Mouse (Mus musculus): Measurements from ENCODE around the gene St13. TPM values are rescaled to one million over a fixed set of nuclear protein-coding genes. Genes with fewer than 3 reads are reported as not detected.

Gene St13
- polyA plus RNA-seq, 1 experiment from 2014 or later, result 62.6 TPM

DNA sequence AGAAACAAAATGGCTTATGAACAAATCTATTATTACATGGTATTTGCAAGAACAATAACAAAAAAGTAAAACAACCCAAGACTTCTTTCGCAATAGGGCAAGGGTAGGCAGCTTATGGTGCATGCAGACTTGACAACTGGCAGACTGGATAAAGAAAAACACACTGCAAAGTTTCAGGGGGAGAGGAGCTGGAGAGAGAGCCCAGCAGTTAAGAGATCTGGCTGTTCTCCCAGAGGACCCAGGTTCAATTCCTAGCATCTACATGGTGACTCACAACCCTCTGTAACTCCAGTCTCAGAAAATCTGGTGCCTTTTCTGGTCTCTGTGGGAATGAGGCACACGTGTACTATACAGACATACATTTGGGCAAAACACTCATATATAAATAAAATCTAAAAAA lies 58.5 kb downstream of the St13 start:
- Histone ChIP-seq H3K4me1 (ENCODE audit: insufficient read depth) (peaks cover 29% of the 10 kb centered on the region), H3K4me2 (ENCODE audit: low read depth, low read length) (no peak overlapping the region), H3K27me3 (ENCODE audit: insufficient read depth, low read length) (no peaks in the 10 kb centered on the region), H3K9me3 (ENCODE audit: low read length) (no peaks in the 10 kb centered on the region), H3K9ac (replicated peaks) (no peak overlapping the region), H3K36me3 (replicated peaks; ENCODE audit: insufficient read depth, low read length) (peaks cover 18% of the 10 kb centered on the region), H3K27ac (ENCODE audit: low read depth) (no peak overlapping the region), H3K4me3 (ENCODE audit: low read depth, low read length) (no peak overlapping the region)
- ATAC-seq (no peak), DNase-seq (no peak)
- 83% methylated on average over 2 of the region's 2 CpGs for WGBS (ENCODE audit: insufficient replicate concordance)
- TF ChIP-seq CTCF (IDR thresholded peaks at IDR 0.05; ENCODE audit: low read depth), result no peak
- no peak for TF ChIP-seq EP300 (IDR thresholded peaks at IDR 0.05; ENCODE audit: low read depth)

DNA sequence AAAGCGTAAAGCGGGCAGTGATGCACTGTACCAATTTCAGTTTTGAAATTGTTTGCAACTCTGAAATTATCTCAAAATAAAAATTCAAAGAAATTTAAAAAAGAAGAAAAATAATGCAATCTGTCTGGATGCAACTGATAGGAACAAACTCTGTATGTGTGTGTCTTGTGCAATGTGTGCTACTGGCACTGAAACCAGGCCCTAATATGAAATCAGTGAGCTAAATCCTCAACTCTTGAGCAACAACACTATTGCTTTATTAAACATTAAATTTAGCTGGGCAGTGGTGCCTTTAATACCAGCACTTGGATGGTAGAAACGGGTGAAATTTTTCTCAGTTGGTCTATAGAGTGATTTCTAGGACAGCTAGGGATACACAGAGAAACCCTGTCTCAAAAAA lies 60.7 kb downstream of the St13 start:
- DNase-seq (no peak), ATAC-seq (peak; percentile 56; the same call in 1 of the 2 replicates)
- no peak overlapping the region for H3K9ac ChIP-seq (replicated peaks)
- no peaks in the 10 kb centered on the region for H3K9me3 ChIP-seq (ENCODE audit: low read length)
- 83% methylated on average over 3 of the region's 3 CpGs for WGBS (ENCODE audit: insufficient replicate concordance)
- peaks cover 19% of the 10 kb centered on the region for H3K4me1 ChIP-seq (ENCODE audit: insufficient read depth)
- peaks cover 28% of the 10 kb centered on the region for H3K36me3 ChIP-seq (replicated peaks; ENCODE audit: insufficient read depth, low read length)
- no peak overlapping the region for H3K4me3 ChIP-seq (ENCODE audit: low read depth, low read length)
- H3K4me2 ChIP-seq (ENCODE audit: low read depth, low read length), result no peak overlapping the region
- no peak for TF ChIP-seq EP300 (IDR thresholded peaks at IDR 0.05; ENCODE audit: low read depth)
- TF ChIP-seq CTCF (IDR thresholded peaks at IDR 0.05; ENCODE audit: low read depth), result no peak
- no peak overlapping the region for H3K27ac ChIP-seq (ENCODE audit: low read depth)
- no peaks in the 10 kb centered on the region for H3K27me3 ChIP-seq (ENCODE audit: insufficient read depth, low read length)

DNA sequence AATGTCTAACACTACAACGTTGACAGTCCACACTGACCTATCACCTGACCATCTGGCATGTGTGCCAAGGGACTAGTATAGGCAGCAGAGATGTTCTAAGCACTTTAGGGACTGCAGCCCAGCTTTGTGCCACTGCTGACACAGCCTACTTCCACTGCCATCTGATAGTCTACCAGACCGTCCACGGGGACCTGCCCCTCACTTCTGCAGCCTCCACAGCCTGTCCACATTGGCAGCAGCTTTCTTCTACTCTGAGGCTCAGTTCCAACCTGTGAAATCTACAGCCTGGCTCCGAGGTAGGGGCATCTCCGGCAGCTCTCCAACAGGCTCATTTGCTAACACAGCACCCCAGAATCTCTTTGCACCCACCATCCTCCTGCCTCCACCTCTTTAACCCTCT lies 63.4 kb downstream of the St13 start:
- H3K4me1 ChIP-seq (ENCODE audit: insufficient read depth), result peaks cover 5% of the 10 kb centered on the region; the same call in 1 of the 2 replicates
- H3K9ac ChIP-seq (replicated peaks), result no peak overlapping the region
- ATAC-seq, result no peak
- no peak overlapping the region for H3K4me3 ChIP-seq (ENCODE audit: low read depth, low read length)
- H3K27me3 ChIP-seq (ENCODE audit: insufficient read depth, low read length), result no peaks in the 10 kb centered on the region
- 77% methylated on average over 5 of the region's 5 CpGs for WGBS (ENCODE audit: insufficient replicate concordance)
- H3K9me3 ChIP-seq (ENCODE audit: low read length), result no peaks in the 10 kb centered on the region
- TF ChIP-seq EP300 (IDR thresholded peaks at IDR 0.05; ENCODE audit: low read depth) (no peak), CTCF (IDR thresholded peaks at IDR 0.05; ENCODE audit: low read depth) (no peak)
- peaks cover 38% of the 10 kb centered on the region for H3K36me3 ChIP-seq (replicated peaks; ENCODE audit: insufficient read depth, low read length)
- no peak overlapping the region for H3K27ac ChIP-seq (ENCODE audit: low read depth)
- H3K4me2 ChIP-seq (ENCODE audit: low read depth, low read length), result no peak overlapping the region
- no peak for DNase-seq

DNA sequence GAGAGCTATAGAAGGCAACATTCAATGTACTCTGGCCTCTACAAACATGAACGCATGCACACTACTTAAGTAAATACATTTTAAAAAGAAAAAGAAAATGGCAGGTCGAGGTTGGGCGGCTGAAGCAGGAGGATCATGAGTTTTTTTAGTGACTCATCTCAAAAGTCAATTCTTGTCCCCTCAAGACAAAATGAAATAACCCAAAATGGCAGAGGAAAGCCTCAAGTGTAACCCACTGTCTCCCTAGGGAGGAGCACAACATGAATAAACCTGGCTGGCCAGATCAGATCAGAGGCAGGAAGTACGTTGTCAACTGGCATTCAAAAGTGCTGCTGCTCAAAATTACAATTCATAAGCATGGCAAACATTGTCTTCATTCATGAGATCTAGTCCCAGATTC lies 67.4 kb downstream of the St13 start:
- Histone ChIP-seq H3K9me3 (ENCODE audit: low read length) (no peaks in the 10 kb centered on the region), H3K27ac (ENCODE audit: low read depth) (no peak overlapping the region), H3K4me2 (ENCODE audit: low read depth, low read length) (no peak overlapping the region), H3K4me1 (ENCODE audit: insufficient read depth) (no peaks in the 10 kb centered on the region), H3K27me3 (ENCODE audit: insufficient read depth, low read length) (no peaks in the 10 kb centered on the region), H3K9ac (replicated peaks) (no peak overlapping the region), H3K36me3 (replicated peaks; ENCODE audit: insufficient read depth, low read length) (peaks cover 48% of the 10 kb centered on the region), H3K4me3 (ENCODE audit: low read depth, low read length) (no peak overlapping the region)
- DNase-seq (no peak), ATAC-seq (no peak)
- TF ChIP-seq CTCF (IDR thresholded peaks at IDR 0.05; ENCODE audit: low read depth), result no peak
- TF ChIP-seq EP300 (IDR thresholded peaks at IDR 0.05; ENCODE audit: low read depth), result no peak
- WGBS (ENCODE audit: insufficient replicate concordance), result 81% methylated on average over 4 of the region's 4 CpGs

DNA sequence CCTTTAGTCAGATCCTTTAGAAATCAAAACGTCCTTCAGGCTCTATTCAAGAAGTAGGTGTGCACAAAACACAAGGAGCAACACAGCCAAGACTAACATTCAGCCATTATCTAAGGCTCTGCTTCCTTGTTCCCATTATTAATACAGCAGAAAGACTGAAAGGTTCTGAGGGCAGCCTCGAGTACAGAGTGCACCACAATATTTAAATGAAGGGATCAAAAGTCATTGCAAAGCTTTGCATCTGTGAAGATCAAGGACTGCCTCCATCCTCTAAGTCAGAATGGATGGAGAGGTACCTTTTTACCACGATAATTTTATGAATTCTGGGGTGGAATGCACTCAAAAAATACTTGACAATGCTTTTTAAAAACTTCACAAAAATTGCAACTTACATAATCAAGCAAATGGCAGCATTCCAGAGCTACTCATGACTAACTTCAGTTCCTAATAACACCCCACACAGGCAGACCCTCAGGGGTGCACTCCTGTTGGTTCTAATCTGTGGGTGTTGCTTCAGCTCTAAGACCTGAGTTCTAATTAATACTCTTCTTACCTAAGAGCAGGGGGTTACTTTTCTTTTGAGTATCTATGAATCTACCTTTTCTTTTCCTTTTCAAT lies 69.0 kb downstream of the St13 start:
- ATAC-seq (no peak), DNase-seq (no peak)
- no peaks in the 10 kb centered on the region for H3K4me1 ChIP-seq (ENCODE audit: insufficient read depth)
- H3K9me3 ChIP-seq (ENCODE audit: low read length), result no peaks in the 10 kb centered on the region
- no peaks in the 10 kb centered on the region for H3K27me3 ChIP-seq (ENCODE audit: insufficient read depth, low read length)
- H3K4me3 ChIP-seq (ENCODE audit: low read depth, low read length), result no peak overlapping the region
- TF ChIP-seq EP300 (IDR thresholded peaks at IDR 0.05; ENCODE audit: low read depth) (no peak), CTCF (IDR thresholded peaks at IDR 0.05; ENCODE audit: low read depth) (no peak)
- H3K9ac ChIP-seq (replicated peaks), result no peak overlapping the region
- WGBS (ENCODE audit: insufficient replicate concordance), result 55% methylated on average over 3 of the region's 3 CpGs
- no peak overlapping the region for H3K27ac ChIP-seq (ENCODE audit: low read depth)
- H3K4me2 ChIP-seq (ENCODE audit: low read depth, low read length), result no peak overlapping the region
- H3K36me3 ChIP-seq (replicated peaks; ENCODE audit: insufficient read depth, low read length), result peaks cover 53% of the 10 kb centered on the region

DNA sequence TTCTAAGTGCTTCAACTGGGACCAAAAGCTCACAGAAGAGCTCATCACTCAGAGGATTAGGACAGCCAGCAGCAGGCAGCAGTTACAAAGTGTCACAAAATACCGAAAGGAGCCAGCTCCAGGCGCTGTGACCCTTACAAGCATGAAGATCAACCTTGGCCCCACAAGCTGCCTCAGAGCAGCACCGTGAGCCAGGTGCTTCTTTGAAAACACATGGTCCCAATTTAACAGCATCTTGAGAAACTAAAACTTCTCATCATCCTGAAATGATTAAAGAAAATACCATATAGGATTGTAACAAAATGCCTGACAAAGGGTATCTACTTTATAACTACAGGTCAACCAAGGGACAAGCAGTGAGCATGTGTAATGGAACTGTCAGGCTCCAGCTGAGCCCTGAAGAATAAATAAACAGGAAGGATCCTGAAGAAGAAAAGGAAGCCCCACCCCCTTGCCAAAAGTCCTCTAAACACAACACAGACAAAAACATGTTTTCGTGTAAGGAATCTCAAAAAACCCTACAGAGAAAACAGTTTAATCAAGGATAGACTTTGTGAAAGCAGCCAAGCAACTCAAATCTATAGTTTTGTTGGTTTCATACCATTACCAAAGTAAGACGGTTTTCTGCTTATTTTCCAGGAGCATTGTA lies 70.0 kb downstream of the St13 start:
- TF ChIP-seq EP300 (IDR thresholded peaks at IDR 0.05; ENCODE audit: low read depth) (no peak), CTCF (IDR thresholded peaks at IDR 0.05; ENCODE audit: low read depth) (no peak)
- WGBS (ENCODE audit: insufficient replicate concordance), result 76% methylated on average over 5 of the region's 5 CpGs
- Histone ChIP-seq H3K27me3 (ENCODE audit: insufficient read depth, low read length) (no peaks in the 10 kb centered on the region), H3K4me2 (ENCODE audit: low read depth, low read length) (no peak overlapping the region), H3K36me3 (replicated peaks; ENCODE audit: insufficient read depth, low read length) (peaks cover 57% of the 10 kb centered on the region), H3K27ac (ENCODE audit: low read depth) (no peak overlapping the region), H3K4me1 (ENCODE audit: insufficient read depth) (no peaks in the 10 kb centered on the region), H3K9ac (replicated peaks) (no peak overlapping the region), H3K4me3 (ENCODE audit: low read depth, low read length) (no peak overlapping the region), H3K9me3 (ENCODE audit: low read length) (no peaks in the 10 kb centered on the region)
- no peak for DNase-seq
- ATAC-seq, result no peak

Measured in liver, postnatal 0 days (tissue).